Mouse (Mus musculus) duodenum, adult 2 months (tissue): ENCODE results near the gene Ncbp3. TPM values are rescaled to one million over a fixed set of nuclear protein-coding genes. Genes with fewer than 3 reads are reported as not detected.

ENCODE experiments used
- polyA plus RNA-seq: library from polyadenylated mRNA; depleted of rRNA; stranded (reverse); fragments of >200 nt; gene quantifications from 2 replicates; pipeline ENCODE4 v1.2.3, GENCODE M21; 2012; ENCODE audit warnings: low replicate concordance; rRNA removed

Gene Ncbp3
- 0.88 and 0.90 TPM in 2 replicates for polyA plus RNA-seq

DNA sequence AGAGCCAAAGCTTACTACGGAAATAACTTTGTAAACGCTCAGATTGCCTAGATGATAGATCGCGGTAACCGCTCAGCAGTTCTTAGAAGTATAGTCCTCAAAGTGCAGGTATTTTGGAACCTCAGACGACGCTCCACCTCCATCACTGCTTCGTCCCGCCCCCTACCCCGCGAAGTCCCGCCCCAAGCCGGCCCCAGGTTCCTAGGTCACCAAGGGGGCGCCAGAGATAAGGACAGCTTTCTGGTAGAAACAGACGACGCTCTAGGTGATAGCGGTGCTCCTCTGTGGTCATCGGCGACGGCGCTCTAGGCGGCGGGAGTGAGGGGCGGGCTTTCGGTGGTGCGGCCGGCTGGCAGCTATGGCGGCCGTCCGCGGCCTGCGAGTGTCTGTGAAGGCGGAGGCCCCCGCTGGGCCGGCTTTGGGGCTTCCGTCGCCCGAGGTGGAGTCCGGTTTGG lies at the start of gene Ncbp3:
Ncbp3 (plus strand) TSS at position 242 of the 455 bp plus-strand sequence.

DNA sequence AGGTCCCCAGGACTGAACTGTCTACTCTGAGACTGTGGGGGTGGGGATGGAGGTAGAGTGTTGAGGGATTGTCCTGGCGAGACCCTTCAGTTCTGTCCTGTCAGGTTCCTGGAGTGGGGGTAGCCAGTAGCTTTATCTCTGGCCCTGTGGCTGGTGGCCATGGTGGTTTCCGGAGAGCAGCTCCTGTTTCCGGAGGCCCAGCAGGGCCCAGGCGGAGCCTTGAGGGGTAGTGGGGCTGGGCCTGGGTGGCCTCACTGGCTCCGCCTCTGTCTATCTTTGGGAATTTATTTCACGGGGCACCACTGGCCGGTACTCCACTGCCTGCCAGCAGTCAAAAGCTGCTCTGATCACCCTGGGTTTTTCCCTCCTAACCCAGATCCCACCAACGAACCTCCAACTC lies 48.8 kb upstream of the Ncbp3 start, which contains the start of gene P2rx1:
P2rx1 (plus strand) TSS at position 333 of the 400 bp plus-strand sequence.

DNA sequence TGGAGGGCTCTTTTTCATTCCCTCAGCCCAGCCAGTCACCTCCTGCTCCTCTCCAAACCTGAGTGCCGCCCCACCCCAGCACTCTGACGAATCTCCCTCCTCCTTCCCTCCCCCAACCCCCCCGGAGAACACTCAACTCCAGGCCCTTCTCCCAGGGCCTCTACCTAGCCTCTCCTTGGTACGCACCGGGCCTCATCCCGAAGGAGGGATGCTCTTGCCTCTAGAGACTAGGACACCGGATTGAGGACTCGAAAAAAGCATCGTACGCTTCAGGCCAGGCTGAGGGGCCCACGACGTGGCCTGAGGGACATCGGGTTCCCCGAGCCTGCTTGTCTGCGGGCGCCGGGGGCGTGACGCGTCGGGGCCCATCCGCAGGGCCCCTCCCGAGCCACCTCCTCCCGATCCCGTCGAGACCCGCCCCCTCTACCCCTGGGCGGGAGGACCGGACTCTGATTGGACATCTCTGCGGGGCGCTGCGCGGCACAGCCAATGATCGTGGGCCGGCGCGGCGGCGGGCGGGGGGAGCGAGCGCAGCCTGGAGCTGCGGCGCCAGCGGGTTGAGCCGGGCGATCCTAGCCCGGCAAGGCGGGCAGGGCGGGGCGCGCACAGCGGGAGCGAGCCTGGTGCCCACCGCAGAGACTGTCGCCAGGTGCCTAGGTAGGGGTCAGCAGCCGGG lies 29.0 kb upstream of the Ncbp3 start, which contains the start of gene Camkk1:
Camkk1 (plus strand) TSS at position 538 of the 676 bp plus-strand sequence.

GRCm38 (mm10) chr11:73090283-73090682 lies 42.7 kb downstream of the Ncbp3 start, which contains the start of gene Itgae:
Itgae (plus strand) TSS chr11:73090583.

DNA sequence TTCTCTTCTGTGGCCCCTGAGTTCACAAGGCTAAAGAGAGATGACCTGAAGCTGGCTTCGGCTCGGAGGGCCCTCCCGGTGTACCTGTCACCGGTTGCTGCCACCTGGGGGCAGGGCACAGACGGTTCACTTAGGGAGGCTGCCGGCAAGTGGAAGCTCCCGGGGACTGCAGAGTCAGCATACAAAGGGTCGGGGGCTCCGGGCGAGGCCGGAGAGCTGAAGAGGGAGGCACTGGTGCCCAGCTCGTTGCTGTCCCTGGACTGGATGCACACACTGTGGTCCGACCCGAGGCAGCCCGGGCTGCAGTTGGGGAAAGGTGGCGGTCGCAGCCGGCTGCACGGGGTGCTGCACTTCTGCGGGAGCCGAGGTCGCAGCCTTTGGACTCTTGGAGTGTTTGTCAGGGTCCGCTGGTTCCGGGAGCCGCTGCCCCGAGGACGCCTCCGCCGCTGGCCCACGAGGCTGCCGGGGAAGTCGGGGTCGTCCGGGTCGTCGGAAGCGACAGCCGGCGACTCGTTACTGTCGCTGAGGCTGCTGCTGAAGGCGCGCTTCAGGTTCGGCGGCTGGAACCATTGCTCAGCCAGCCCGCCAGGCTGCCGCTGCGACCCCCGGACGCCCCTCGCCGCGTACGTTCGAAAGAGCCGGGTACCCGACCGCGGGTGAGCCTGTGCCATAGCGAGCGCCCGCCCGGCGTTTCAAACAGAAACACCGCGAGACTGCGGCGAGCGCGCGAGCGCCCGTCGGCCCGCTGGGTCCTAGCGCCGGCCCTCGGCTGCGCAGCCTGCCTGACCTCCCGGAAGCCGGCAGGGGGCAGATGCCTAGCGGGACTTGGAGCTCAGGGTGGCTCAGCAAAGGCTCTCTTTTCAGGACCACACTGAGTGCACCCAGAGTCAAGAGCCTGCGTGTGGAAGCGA lies 90.3 kb downstream of the Ncbp3 start, which contains the start of gene Haspin:
Haspin (minus strand) TSS at position 704 of the 911 bp plus-strand sequence.

Other genes starting within 250 kb of the Ncbp3 start
- 63.3 and 152 TPM in 2 replicates for gene Atp2a3, start 86.6 kb upstream of the Ncbp3 start, polyA plus RNA-seq
- 14.7 and 18.8 TPM in 2 replicates for gene P2rx1, start 48.7 kb upstream of the Ncbp3 start, polyA plus RNA-seq
- 2.1 and 2.2 TPM in 2 replicates for gene Camkk1, start 28.8 kb upstream of the Ncbp3 start, polyA plus RNA-seq
- gene Itgae, start 42.8 kb downstream of the Ncbp3 start, polyA plus RNA-seq, result 3.5 and 7.0 TPM in 2 replicates
- 1.8 and 3.7 TPM in 2 replicates for gene Haspin, start 90.5 kb downstream of the Ncbp3 start, polyA plus RNA-seq
- 0.33 TPM in 1 of 2 replicates, not detected in the other for gene P2rx5, start 112.6 kb downstream of the Ncbp3 start, polyA plus RNA-seq
- gene Emc6, start 129.3 kb downstream of the Ncbp3 start, polyA plus RNA-seq, result 45.1 and 69.0 TPM in 2 replicates
- gene Tax1bp3, start 129.3 kb downstream of the Ncbp3 start, polyA plus RNA-seq, result 98.3 and 181 TPM in 2 replicates
- gene Ctns, start 151.3 kb downstream of the Ncbp3 start, polyA plus RNA-seq, result 13.2 and 13.6 TPM in 2 replicates
- gene Shpk, start 151.7 kb downstream of the Ncbp3 start, polyA plus RNA-seq, result 15.3 and 15.7 TPM in 2 replicates
- gene Trpv1, start 186.5 kb downstream of the Ncbp3 start, polyA plus RNA-seq, result 0.11 TPM in 1 of 2 replicates, not detected in the other
- gene Trpv3, start 219.6 kb downstream of the Ncbp3 start, polyA plus RNA-seq, result 0.12 and 0.38 TPM in 2 replicates